In the genomic region with DNA sequence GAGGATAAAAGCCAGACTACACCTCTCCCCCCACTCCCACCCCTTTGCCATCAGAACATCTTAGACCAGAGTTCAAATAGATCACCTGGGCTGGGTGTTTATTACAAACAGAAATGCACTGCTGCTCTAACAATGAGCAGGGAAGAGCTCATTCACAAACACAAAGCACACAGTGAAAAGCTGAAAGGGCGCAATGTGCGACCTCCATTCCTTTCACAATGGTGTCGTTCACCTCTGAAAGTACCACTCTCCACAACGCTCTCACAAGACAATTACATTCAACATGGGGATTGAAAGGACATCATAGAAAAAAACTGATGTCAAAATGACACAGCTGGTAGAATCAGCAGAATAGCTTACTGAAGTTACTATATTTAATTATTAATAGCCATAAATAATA, we compare ENCODE assay signal across 18 mouse cellular contexts.
"Had no signal": no experiment of that assay in that cellular context is flagged by ENCODE, and none has a peak within 500 bp of the region (broad histone marks: within the 10 kb centered on the region; RNA-seq: fewer than 3 reads in every experiment).

No protein-coding gene starts in this region.

- H3K36me3 ChIP-seq: midbrain, embryonic 10.5 days; midbrain, embryonic 12.5 days; neural tube, embryonic 13.5 days; neural tube, embryonic 15.5 days had no signal

- DNase-seq: lung, adult 18-20 months; lung, embryonic 14.5 days; lung, postnatal 10 days; lung, postnatal 4 days; midbrain, embryonic 14.5 days; right cerebral cortex, adult 18-20 months; right cerebral cortex, postnatal 25 days; right cerebral cortex, postnatal 4 days; spleen, adult 18-20 months; thymus, adult 18-20 months; thymus, postnatal 14 days; thymus, postnatal 4 days had no signal

- H3K9ac ChIP-seq: lung, embryonic 14.5 days; midbrain, embryonic 12.5 days; neural tube, embryonic 13.5 days; neural tube, embryonic 15.5 days had no signal

- ATAC-seq: midbrain, embryonic 16.5 days had no signal

- H3K4me3 ChIP-seq: midbrain, embryonic 10.5 days; midbrain, embryonic 12.5 days; myocyte; neural tube, embryonic 13.5 days; neural tube, embryonic 15.5 days had no signal

- H3K27ac ChIP-seq: midbrain, embryonic 10.5 days; midbrain, embryonic 12.5 days; neural tube, embryonic 13.5 days; neural tube, embryonic 15.5 days had no signal

- H3K4me1 ChIP-seq: midbrain, embryonic 10.5 days; midbrain, embryonic 12.5 days; neural tube, embryonic 13.5 days; neural tube, embryonic 15.5 days had no signal

- H3K9me3 ChIP-seq: midbrain, embryonic 10.5 days; midbrain, embryonic 12.5 days; neural tube, embryonic 13.5 days; neural tube, embryonic 15.5 days had no signal
